Mouse (Mus musculus): ENCODE data around the gene Scgb3a1.

Scgb3a1 gene

GRCm38 (mm10) chr11:49663310-49663709 lies at the start of gene Scgb3a1:
TSS of gene Scgb3a1 (plus strand) at chr11:49663610.
- DNase-seq, result no peak

DNA sequence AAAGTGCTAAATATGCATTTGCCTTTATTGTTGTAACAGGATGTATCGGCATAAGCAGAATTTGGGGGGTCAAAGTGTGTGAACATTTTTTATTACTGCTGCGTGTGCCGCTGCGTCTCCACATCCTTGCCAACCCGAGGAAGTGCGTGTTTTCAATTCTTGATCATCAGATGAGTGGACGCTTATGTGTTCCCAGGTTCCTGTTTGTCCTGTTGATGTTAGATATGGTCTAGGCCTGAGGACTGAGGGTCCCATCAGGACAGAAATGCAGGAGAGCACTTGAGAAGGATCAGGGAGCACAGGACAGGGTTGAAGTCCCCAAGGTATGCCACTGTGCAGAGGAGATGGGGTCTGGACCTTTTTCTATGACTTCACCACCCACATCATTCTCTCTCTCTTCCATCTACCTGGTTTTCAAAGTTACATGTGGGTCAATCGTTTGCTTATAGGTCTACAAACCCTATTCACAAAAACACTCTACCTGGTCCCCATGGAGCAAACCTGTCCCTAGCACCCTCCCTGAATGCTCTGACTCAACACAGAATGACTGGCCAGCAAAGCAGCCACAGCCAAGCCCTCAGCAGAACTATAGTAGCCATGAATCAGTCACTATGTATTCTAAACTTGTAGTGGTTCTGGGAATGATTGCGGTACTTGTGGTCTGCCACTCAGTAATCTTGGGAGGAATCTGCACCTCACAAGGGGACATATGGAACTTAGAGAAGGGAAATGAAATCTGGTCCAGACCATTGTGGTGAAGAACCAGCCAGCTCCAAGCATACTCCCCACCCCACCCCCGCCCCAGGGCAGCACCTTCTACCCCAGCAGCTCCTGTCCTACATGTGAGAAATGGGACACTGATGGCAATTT lies 47.3 kb upstream of the Scgb3a1 start:
- DNase-seq, result no peak

DNA sequence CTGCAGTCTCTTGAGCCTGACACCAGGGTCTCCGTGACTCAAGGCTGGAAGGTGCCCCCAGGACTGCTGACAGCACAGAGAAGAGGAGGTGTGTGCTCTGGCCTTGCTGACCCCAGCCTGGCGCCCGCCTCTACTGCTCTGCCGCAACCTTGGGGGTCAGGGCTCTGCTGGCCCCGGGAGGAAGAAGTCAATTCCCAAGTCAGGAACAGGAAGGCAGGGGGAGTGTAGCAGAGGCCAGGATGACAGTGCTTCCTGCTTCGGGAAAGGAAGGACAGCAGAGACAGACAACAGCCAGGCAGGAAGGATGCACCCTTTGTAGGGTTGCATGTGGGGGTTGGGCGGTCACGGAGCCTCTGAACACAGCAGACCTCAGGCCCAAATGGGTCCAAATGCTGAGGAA lies 44.9 kb upstream of the Scgb3a1 start:
- no peak for DNase-seq

DNA sequence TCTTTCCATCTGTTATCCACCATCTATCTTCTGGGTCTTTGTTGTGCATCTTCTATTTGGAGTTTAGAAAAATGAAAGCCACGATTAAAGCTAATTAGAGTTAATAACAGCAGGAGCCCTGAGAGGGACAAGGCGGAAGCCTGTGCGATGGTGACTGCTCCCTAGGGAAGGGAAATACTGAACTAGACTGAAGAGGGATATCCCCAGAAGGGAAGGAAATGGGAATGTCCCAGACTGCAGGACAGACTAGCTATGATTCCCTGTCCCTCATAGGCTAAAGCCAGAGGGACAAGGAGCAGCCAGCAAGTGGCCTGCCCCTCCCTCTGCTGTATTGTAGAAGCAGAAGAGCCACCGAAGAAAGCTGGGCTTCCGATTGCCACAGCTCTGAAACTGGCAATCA lies 41.5 kb upstream of the Scgb3a1 start:
- no peak for DNase-seq

DNA sequence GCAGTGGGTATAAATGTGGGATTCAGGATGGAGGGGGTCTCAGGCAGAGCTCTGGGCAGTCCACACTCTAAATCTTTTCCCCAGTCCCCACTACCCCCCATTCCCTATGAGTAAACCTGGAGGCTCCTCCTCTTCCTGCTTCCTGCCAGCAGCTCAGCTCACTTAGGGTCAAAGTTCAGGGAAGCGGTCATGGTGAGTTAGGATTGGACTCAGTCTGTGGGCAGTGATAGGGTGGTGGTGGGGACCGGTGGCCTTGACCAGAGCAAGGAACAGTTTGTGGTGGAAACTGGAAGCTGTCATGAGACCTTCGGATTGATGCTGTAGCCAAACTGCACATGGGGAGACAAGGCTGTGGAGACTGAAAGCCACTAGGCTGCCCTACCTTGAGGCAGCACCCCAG lies 39.3 kb upstream of the Scgb3a1 start:
- no peak for DNase-seq

DNA sequence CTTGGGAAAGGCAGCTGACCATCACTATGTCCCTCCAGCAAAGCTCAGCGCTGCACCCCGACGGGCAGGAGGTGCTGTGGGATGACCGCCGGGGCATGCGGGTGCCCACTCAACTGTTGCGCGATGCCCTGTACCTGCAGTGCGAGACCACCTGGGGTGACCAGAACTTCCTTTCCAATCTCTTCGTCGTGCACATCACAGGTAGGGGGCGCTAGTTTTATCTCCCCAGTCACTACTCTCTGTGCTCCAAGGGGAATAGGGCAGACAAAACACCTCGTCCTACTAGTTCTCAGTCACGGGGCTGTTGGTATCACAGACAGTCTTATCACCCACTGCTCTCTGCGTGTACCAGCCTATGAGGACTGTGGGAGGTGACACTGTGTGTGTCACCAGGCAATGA lies 37.5 kb upstream of the Scgb3a1 start:
- no peak for DNase-seq

DNA sequence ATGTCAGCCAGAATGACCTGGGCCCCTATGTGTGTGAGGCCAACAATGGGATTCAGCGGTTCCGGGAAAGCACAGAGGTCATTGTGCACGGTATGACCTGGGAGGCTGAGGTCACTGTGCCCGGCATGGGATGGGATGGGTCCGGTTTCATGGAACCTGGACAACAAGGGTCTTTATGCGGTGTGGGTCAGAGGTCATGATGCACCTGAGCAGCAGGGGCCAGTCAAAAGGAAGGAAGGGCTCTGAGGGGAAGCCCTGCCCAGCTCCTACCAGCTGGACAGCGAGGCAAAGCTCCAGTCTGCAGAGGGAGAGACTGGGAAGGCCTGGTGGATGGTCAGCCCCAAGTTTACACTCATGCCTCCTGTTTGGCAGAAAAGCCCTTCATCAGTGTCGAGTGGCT lies 36.7 kb upstream of the Scgb3a1 start:
- DNase-seq, result no peak

GRCm38 (mm10) chr11:49631154-49631553 lies 32.3 kb upstream of the Scgb3a1 start:
- no peak for DNase-seq

DNA sequence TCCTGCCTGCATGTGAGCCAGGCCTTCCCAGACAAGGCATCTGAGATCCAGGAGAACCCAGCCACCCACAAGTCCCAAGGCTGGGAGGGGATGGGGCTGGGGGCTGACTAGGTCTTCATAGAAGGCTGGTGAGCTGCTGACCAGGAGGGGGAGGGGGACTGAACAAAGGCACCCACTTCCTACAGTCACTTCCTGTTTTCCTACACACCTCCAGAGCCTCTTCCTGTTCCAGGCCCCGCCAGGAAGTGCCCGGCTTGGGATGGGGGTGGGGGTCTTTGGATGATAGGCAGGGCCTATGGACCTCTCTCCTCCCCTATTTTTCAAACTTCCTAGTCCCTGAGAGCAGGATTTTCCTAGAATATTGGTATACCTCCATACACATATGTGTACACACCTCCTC lies 31.2 kb upstream of the Scgb3a1 start:
- DNase-seq, result no peak

DNA sequence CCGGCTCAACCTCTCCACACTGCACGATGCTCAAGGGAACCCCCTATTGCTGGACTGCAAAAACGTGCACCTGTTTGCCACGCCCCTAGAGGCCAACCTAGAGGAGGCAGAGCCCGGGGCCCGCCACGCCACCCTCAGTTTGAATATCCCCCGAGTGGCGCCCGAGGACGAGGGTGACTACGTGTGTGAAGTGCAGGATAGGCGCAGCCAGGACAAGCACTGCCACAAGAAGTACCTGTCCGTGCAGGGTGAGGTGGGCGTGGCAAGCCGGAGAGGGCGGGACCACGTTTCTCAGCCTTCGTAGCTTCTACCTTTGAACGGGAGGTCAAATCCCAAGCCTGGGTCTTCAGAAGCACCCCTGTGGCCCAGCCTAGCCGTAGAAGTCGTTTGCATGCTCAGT lies 29.3 kb upstream of the Scgb3a1 start:
- no peak for DNase-seq

GRCm38 (mm10) chr11:49635671-49636070 lies 27.7 kb upstream of the Scgb3a1 start:
- no peak for DNase-seq

GRCm38 (mm10) chr11:49636449-49636848 lies 27.0 kb upstream of the Scgb3a1 start:
- no peak for DNase-seq

- DNase-seq, result no peak
Measured at GRCm38 (mm10) chr11:49645677-49646076, 17.7 kb upstream of the Scgb3a1 start.

DNA sequence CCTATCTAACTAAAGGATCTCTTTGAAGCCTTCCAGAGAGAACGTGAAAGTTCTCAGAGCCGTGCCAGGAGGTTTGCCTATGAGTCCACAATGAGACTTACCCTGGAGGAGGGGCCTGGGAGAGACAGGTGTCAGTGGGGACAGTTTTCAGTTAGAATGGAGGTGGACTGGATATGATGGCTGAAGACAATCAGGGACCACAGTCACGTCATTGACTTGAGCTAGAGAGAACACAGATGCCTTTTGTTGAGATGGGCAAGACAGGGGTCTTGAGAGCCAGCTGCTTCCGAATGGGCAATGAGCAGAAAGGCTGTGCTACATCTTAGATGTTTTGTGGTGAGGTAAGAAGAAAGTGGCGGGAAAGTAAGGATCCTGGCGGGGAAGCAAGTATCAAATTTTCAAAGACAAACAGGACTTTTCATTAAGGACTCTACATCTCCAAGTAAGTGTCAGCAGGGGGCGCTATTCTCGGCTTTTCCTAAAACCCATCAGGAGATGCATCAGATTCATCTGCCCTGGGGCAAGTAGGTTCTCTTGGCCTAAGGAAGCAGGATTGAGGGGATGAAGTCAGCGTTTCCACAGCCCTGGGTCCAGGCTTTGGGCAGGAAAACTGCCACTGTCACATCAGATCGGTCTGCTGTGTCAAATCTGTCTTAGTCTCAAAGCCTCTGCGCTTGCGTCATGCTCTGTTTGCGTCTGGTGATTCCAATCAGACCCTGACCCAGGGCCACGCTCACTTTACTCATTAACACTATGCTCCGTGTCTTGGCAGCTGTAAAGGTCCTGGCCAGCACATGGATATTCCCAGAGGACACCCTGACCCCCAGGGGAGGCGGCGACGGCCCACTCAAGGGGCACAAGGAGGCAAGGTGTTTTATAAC lies 13.1 kb upstream of the Scgb3a1 start:
- DNase-seq, result peak in 1 of 2 experiments; percentile 43

GRCm38 (mm10) chr11:49650994-49651761 lies 12.2 kb upstream of the Scgb3a1 start:
- DNase-seq, result no peak

DNA sequence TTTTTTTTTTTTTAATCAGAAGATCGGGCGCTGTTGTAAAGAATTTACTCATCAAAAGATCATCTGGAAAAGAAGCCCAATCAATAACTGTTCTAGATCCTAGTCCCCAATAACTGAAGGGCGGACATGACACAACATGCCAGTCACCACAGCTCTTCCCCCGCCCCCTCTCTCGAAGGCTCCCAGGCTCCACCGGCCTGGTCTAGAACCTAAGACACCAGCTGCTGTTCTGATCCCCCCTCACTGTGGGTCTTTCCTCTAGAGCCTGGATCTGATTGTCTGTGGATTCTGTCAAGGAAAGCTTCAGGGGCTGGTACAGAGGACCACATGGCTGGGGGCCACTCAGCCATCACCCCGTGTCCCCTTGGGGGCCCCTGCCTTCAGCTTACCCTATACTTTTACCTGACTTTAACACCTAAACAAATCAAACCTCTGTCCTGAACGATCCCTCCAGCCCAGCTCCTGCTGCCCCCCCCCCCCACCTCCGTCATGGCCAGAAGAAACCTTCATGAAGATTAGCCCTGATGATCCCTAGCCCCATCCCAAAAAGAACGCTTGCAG lies 11.6 kb upstream of the Scgb3a1 start:
- DNase-seq, result no peak

- peak; percentile 80 to 91 for DNase-seq
Measured at GRCm38 (mm10) chr11:49652401-49653078, 10.9 kb upstream of the Scgb3a1 start.

- DNase-seq, result no peak
Measured at GRCm38 (mm10) chr11:49653079-49653408, 10.4 kb upstream of the Scgb3a1 start.

GRCm38 (mm10) chr11:49654651-49655050 lies 8.8 kb upstream of the Scgb3a1 start:
- DNase-seq, result no peak

DNA sequence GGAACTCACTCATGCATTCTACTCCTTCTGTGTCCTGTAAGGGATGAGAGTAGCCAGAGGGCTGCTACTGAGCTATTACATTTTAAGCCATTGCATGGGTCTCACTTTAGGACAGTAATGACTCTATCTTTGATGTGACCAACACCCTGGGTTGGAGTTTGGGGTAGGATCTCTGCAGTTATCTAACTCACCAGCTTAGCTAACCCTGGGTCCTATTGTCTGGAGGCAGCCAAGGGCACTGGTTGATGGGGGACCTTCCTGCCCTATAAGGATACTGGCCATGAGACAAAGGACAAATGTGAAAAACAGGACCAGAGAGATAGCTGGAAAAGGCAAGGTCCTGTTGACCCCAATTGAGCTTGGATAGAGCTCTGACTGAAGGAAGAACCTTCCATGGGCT lies 7.9 kb upstream of the Scgb3a1 start:
- DNase-seq, result no peak

DNA sequence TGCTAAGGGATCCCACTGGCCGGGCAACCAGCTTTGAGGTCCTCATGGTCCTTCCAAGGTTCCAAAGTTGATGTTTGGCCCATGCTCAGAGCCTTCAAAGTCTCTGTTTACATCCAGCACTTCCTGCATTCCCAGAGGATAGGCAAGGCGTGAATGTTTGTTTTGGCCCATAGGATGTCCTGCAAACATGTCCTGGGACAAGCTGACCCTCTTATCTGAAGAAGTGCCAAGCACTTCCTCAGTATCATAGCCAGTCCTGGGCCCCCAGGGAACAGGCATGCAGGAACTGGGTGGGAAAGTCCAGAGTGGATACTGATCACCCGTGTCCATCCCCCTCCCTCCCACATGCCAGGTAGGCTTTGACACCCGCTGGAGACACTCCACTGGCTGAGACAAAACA lies 5.3 kb upstream of the Scgb3a1 start:
- no peak for DNase-seq

DNA sequence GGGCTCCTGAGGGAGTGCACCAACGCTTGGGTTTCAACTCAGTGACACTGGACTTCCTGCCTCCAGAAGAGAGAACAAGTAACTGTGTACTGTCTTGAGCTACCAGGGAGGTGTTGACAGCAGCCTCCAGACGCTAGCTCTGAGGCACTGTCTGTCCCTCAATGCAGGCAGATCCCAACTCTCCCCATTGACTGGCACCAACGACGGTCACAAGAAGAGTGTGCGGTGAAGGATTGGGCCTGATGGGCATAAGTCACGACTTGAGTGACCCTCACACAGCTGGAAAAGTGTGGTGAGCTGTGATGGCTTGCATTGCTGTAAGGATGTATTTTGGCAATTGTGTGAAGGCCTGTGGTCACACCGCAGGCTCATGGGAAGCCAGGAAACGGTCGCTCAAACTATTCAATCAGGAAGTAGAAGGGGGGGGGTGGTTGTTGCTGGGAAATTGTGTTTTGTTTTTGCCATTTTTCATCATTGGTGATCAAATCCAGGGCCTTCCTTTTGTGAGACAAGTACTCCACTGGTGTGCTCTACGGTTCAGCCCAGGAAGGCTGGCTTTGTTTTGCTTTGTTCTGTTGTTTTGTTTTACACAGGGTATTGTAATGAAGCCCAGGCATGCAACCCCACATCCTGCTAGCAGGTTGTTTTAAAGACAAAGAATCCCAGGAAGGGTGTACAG lies 4.5 kb upstream of the Scgb3a1 start:
- no peak for DNase-seq
